Mouse (Mus musculus) thymus, adult 2 months (tissue): Measurements from ENCODE around the gene Kank1.

Source experiments
- CTCF ChIP-seq: fragments of 200-500 bp; IDR thresholded peaks from 2 replicates; pipeline ENCODE4 v1.5.1; 2012; ENCODE audit warnings: mild to moderate bottlenecking, control low read depth, low read length, moderate library complexity, borderline replicate concordance; ENCODE audit not compliant: control insufficient read depth, poor library complexity, insufficient read depth; ENCODE audit errors: extremely low read depth
- POLR2A ChIP-seq: fragments of 200-500 bp; IDR thresholded peaks from 2 replicates; pipeline ENCODE4 v1.6.1; 2012; ENCODE audit warnings: mild to moderate bottlenecking, low read length, control low read depth, moderate library complexity; ENCODE audit not compliant: control insufficient read depth, poor library complexity, insufficient read depth; ENCODE audit errors: extremely low read depth

- TF ChIP-seq CTCF: no peak
- TF ChIP-seq POLR2A: no peak
Observed at GRCm38 (mm10) chr19:25308763-25309162, 72.0 kb downstream of the Kank1 start.
